Mouse (Mus musculus) liver, embryonic 13.5 days (tissue): ENCODE measurements around the gene Ada. TPM values are rescaled to one million over a fixed set of nuclear protein-coding genes. Genes with fewer than 3 reads are reported as not detected.

ENCODE experiments used
- ATAC-seq: fragments of 200-750 bp; cut with Nextera tagmentation; 2 replicates; pipeline ENCODE4 v1.8.0; 2017; ENCODE audit warnings: low read depth, mild to moderate bottlenecking, moderate number of reproducible peaks, moderate library complexity
- DNase-seq: peaks from one replicate; pipeline ENCODE4 v3.0.0; 2022
- H3K27ac ChIP-seq: fragments of 300-500 bp; sonication (generic); 2 replicates; pipeline ENCODE4 v1.5.1; 2015; ENCODE audit warnings: moderate library complexity, mild to moderate bottlenecking, inconsistent platforms
- H3K27me3 ChIP-seq: fragments of 300-500 bp; sonication (generic); 2 replicates; pipeline ENCODE4 v1.6.1; 2015; ENCODE audit warnings: mild to moderate bottlenecking, inconsistent platforms
- H3K36me3 ChIP-seq: fragments of 300-500 bp; sonication (generic); 2 replicates; pipeline ENCODE4 v1.6.1; 2015; ENCODE audit warnings: mild to moderate bottlenecking, inconsistent platforms
- H3K4me1 ChIP-seq: fragments of 300-500 bp; sonication (generic); replicated peaks from 2 replicates; pipeline ENCODE4 v1.6.1; 2015; ENCODE audit warnings: inconsistent platforms
- H3K4me2 ChIP-seq: fragments of 300-500 bp; sonication (generic); 2 replicates; pipeline ENCODE4 v1.6.1; 2015; ENCODE audit warnings: inconsistent platforms, mild to moderate bottlenecking, moderate library complexity
- H3K4me3 ChIP-seq: fragments of 300-500 bp; sonication (generic); replicated peaks from 2 replicates; pipeline ENCODE4 v1.5.1; 2015; ENCODE audit warnings: mild to moderate bottlenecking, inconsistent platforms
- H3K9ac ChIP-seq: fragments of 300-500 bp; sonication (generic); 2 replicates; pipeline ENCODE4 v1.6.1; 2015; ENCODE audit warnings: mild to moderate bottlenecking, inconsistent platforms
- H3K9me3 ChIP-seq: fragments of 300-500 bp; sonication (generic); replicated peaks from 2 replicates; pipeline ENCODE4 v1.6.1; 2016; ENCODE audit warnings: inconsistent platforms
- WGBS: fragments of 180-500 bp; shearing (Covaris S2); methylation state at CpG from one replicate; pipeline ENCODE4 v1.1.7; 2015; ENCODE audit not compliant: insufficient replicate concordance; 5-methylcytosine and 5-hydroxymethylcytosine counted together
- polyA plus RNA-seq: library from polyadenylated mRNA; unstranded; fragments of >200 nt; fragmentation: Nextera tagmentation; extraction: Ambion mirVana; gene quantifications from 2 replicates; pipeline ENCODE4 v1.2.1, GENCODE M21; 2015

Gene Ada
- polyA plus RNA-seq, 1 experiment from 2014 or later = 5.5 TPM

GRCm38 (mm10) chr2:163766890-163767289 is 16.9 kb upstream of the Ada start:
- WGBS = 55% methylated on average over 1 of the region's 1 CpGs
- DNase-seq = no peak
- no peaks in the 10 kb centered on the region for H3K36me3 ChIP-seq
- H3K4me3 ChIP-seq = no peak overlapping the region
- no peaks in the 10 kb centered on the region for H3K9me3 ChIP-seq
- H3K4me2 ChIP-seq = no peak overlapping the region
- H3K4me1 ChIP-seq = no peaks in the 10 kb centered on the region
- H3K9ac ChIP-seq = no peak overlapping the region
- no peak for ATAC-seq
- no peak overlapping the region for H3K27ac ChIP-seq
- H3K27me3 ChIP-seq = no peaks in the 10 kb centered on the region

- H3K27me3 ChIP-seq = no peaks in the 10 kb centered on the region
- no peak overlapping the region for H3K27ac ChIP-seq
- ATAC-seq = no peak
- no peak for DNase-seq
- no peaks in the 10 kb centered on the region for H3K9me3 ChIP-seq
- H3K9ac ChIP-seq = no peak overlapping the region
- H3K36me3 ChIP-seq = no peaks in the 10 kb centered on the region
- H3K4me2 ChIP-seq = no peak overlapping the region
- no peaks in the 10 kb centered on the region for H3K4me1 ChIP-seq
- no peak overlapping the region for H3K4me3 ChIP-seq
Measured at GRCm38 (mm10) chr2:163766261-163766660, 16.2 kb upstream of the Ada start.

GRCm38 (mm10) chr2:163761402-163761801 is 11.4 kb upstream of the Ada start:
- no peaks in the 10 kb centered on the region for H3K9me3 ChIP-seq
- no peak overlapping the region for H3K4me3 ChIP-seq
- WGBS = 44% methylated on average over 7 of the region's 7 CpGs
- H3K36me3 ChIP-seq = no peaks in the 10 kb centered on the region
- H3K27me3 ChIP-seq = no peaks in the 10 kb centered on the region
- DNase-seq = no peak
- H3K27ac ChIP-seq = no peak overlapping the region
- no peak for ATAC-seq
- H3K9ac ChIP-seq = no peak overlapping the region
- H3K4me1 ChIP-seq = no peaks in the 10 kb centered on the region
- no peak overlapping the region for H3K4me2 ChIP-seq

- Histone ChIP-seq H3K27ac (no peak overlapping the region), H3K4me3 (no peak overlapping the region), H3K36me3 (no peaks in the 10 kb centered on the region), H3K4me1 (no peaks in the 10 kb centered on the region), H3K27me3 (no peaks in the 10 kb centered on the region), H3K9me3 (no peaks in the 10 kb centered on the region), H3K9ac (no peak overlapping the region), H3K4me2 (no peak overlapping the region)
- ATAC-seq = no peak
- WGBS = 49% methylated on average over 6 of the region's 6 CpGs
- no peak for DNase-seq
Measured at GRCm38 (mm10) chr2:163760589-163760988, 10.6 kb upstream of the Ada start.

GRCm38 (mm10) chr2:163758146-163758545 is 8.1 kb upstream of the Ada start:
- Histone ChIP-seq H3K4me1 (no peaks in the 10 kb centered on the region), H3K9ac (no peak overlapping the region), H3K4me2 (no peak overlapping the region), H3K27ac (no peak overlapping the region), H3K27me3 (no peaks in the 10 kb centered on the region), H3K4me3 (no peak overlapping the region), H3K36me3 (no peaks in the 10 kb centered on the region), H3K9me3 (no peaks in the 10 kb centered on the region)
- WGBS = 53% methylated on average over 2 of the region's 2 CpGs
- no peak for ATAC-seq
- no peak for DNase-seq

GRCm38 (mm10) chr2:163756723-163757122 is 6.7 kb upstream of the Ada start:
- no peak for DNase-seq
- ATAC-seq = no peak
- peaks cover 5% of the 10 kb centered on the region; the same call in 1 of the 2 replicates for H3K27me3 ChIP-seq
- no peaks in the 10 kb centered on the region for H3K36me3 ChIP-seq
- no peak overlapping the region for H3K4me3 ChIP-seq
- H3K27ac ChIP-seq = no peak overlapping the region
- H3K4me1 ChIP-seq = peaks cover 6% of the 10 kb centered on the region; the same call in 1 of the 2 replicates
- H3K9ac ChIP-seq = no peak overlapping the region
- WGBS = 47% methylated on average over 2 of the region's 2 CpGs
- no peaks in the 10 kb centered on the region for H3K9me3 ChIP-seq
- H3K4me2 ChIP-seq = no peak overlapping the region

- Histone ChIP-seq H3K27me3 (peaks cover 17% of the 10 kb centered on the region), H3K36me3 (no peaks in the 10 kb centered on the region), H3K4me3 (no peak overlapping the region), H3K9me3 (no peaks in the 10 kb centered on the region), H3K4me1 (peaks cover 30% of the 10 kb centered on the region), H3K4me2 (no peak overlapping the region), H3K27ac (no peak overlapping the region), H3K9ac (no peak overlapping the region)
- WGBS = 34% methylated on average over 5 of the region's 5 CpGs
- ATAC-seq = no peak
- DNase-seq = no peak
Measured at GRCm38 (mm10) chr2:163754228-163754627, 4.2 kb upstream of the Ada start.

GRCm38 (mm10) chr2:163744801-163745570 is 5.1 kb downstream of the Ada start:
- Histone ChIP-seq H3K27ac (no peak overlapping the region), H3K4me3 (no peak overlapping the region), H3K9ac (no peak overlapping the region), H3K4me1 (peaks cover 32% of the 10 kb centered on the region), H3K27me3 (peaks cover 14% of the 10 kb centered on the region), H3K36me3 (no peaks in the 10 kb centered on the region), H3K4me2 (no peak overlapping the region), H3K9me3 (no peaks in the 10 kb centered on the region)
- no peak for ATAC-seq
- no peak for DNase-seq
- WGBS = 41% methylated on average over 10 of the region's 10 CpGs

- DNase-seq (no peak), ATAC-seq (peak; percentile 39; the same call in 1 of the 2 replicates)
- 16% methylated on average over 6 of the region's 6 CpGs for WGBS
- peaks cover 25% of the 10 kb centered on the region for H3K4me1 ChIP-seq
- H3K4me2 ChIP-seq = no peak overlapping the region
- H3K27ac ChIP-seq = no peak overlapping the region
- no peaks in the 10 kb centered on the region for H3K36me3 ChIP-seq
- no peaks in the 10 kb centered on the region for H3K9me3 ChIP-seq
- no peaks in the 10 kb centered on the region for H3K27me3 ChIP-seq
- no peak overlapping the region for H3K4me3 ChIP-seq
- no peak overlapping the region for H3K9ac ChIP-seq
Measured at GRCm38 (mm10) chr2:163743357-163743756, 6.7 kb downstream of the Ada start.

- H3K4me2 ChIP-seq = no peak overlapping the region
- H3K27me3 ChIP-seq = no peaks in the 10 kb centered on the region
- WGBS = 69% methylated on average over 5 of the region's 5 CpGs
- H3K36me3 ChIP-seq = no peaks in the 10 kb centered on the region
- ATAC-seq (no peak), DNase-seq (no peak)
- peaks cover 25% of the 10 kb centered on the region for H3K4me1 ChIP-seq
- no peaks in the 10 kb centered on the region for H3K9me3 ChIP-seq
- H3K9ac ChIP-seq = no peak overlapping the region
- no peak overlapping the region for H3K27ac ChIP-seq
- H3K4me3 ChIP-seq = no peak overlapping the region
Measured at GRCm38 (mm10) chr2:163742656-163743055, 7.4 kb downstream of the Ada start.

GRCm38 (mm10) chr2:163735980-163736379 is 14.1 kb downstream of the Ada start:
- no peak for ATAC-seq
- Histone ChIP-seq H3K4me2 (no peak overlapping the region), H3K9ac (no peak overlapping the region)

GRCm38 (mm10) chr2:163735163-163735562 is 14.9 kb downstream of the Ada start:
- H3K4me1 ChIP-seq = peaks cover 19% of the 10 kb centered on the region
- H3K9ac ChIP-seq = no peak overlapping the region
- no peak overlapping the region for H3K4me2 ChIP-seq
- no peak for DNase-seq
- WGBS = 70% methylated on average over 9 of the region's 9 CpGs
- H3K27ac ChIP-seq = no peak overlapping the region
- no peaks in the 10 kb centered on the region for H3K27me3 ChIP-seq
- ATAC-seq = no peak
- H3K4me3 ChIP-seq = no peak overlapping the region
- H3K9me3 ChIP-seq = no peaks in the 10 kb centered on the region
- peaks cover 12% of the 10 kb centered on the region for H3K36me3 ChIP-seq

More at GRCm38 (mm10) chr2:163735980-163736379, 14.1 kb downstream of the Ada start:
- Histone ChIP-seq H3K27ac (no peak overlapping the region), H3K9me3 (no peaks in the 10 kb centered on the region), H3K4me3 (no peak overlapping the region), H3K4me1 (peaks cover 19% of the 10 kb centered on the region), H3K36me3 (peaks cover 8% of the 10 kb centered on the region), H3K27me3 (no peaks in the 10 kb centered on the region)
- DNase-seq = no peak
- 68% methylated on average over 6 of the region's 6 CpGs for WGBS
